Mouse (Mus musculus) right cerebral cortex, adult 18-20 months (tissue): ENCODE measurements around the gene Evc.
A peak's percentile ranks its signal among the peaks of the same experiment; 100 is the strongest.

Experiments used
- DNase-seq: peaks from one replicate; pipeline ENCODE4 v3.0.0; 2022; ENCODE audit warnings: mixed read lengths

Evc gene

GRCm38 (mm10) chr5:37298370-37298769 lies 38.3 kb downstream of the Evc start:
- no peak for DNase-seq

GRCm38 (mm10) chr5:37296717-37297116 lies 40.0 kb downstream of the Evc start:
- no peak for DNase-seq

- DNase-seq: no peak
Measured at GRCm38 (mm10) chr5:37290983-37291382, 45.7 kb downstream of the Evc start.

GRCm38 (mm10) chr5:37289236-37289635 lies 47.5 kb downstream of the Evc start:
- DNase-seq: peak; percentile 52

GRCm38 (mm10) chr5:37288374-37288773 lies 48.3 kb downstream of the Evc start:
- DNase-seq: peak; percentile 64

- DNase-seq: no peak
Measured at GRCm38 (mm10) chr5:37281021-37281420, 55.7 kb downstream of the Evc start.

GRCm38 (mm10) chr5:37263816-37264215 lies 72.9 kb downstream of the Evc start:
- no peak for DNase-seq

- no peak for DNase-seq
Measured at GRCm38 (mm10) chr5:37261734-37262133, 75.0 kb downstream of the Evc start.

- DNase-seq: no peak
Measured at GRCm38 (mm10) chr5:37257243-37257642, 79.5 kb downstream of the Evc start.

- DNase-seq: no peak
Measured at GRCm38 (mm10) chr5:37256823-37257222, 79.9 kb downstream of the Evc start.

GRCm38 (mm10) chr5:37254523-37254922 lies 82.2 kb downstream of the Evc start:
- no peak for DNase-seq

GRCm38 (mm10) chr5:37252101-37252804 lies 84.4 kb downstream of the Evc start:
- peak; percentile 85 for DNase-seq

GRCm38 (mm10) chr5:37251596-37251995 lies 85.1 kb downstream of the Evc start:
- DNase-seq: no peak

- no peak for DNase-seq
Measured at GRCm38 (mm10) chr5:37248870-37249269, 87.8 kb downstream of the Evc start.

- no peak for DNase-seq
Measured at GRCm38 (mm10) chr5:37247456-37247855, 89.2 kb downstream of the Evc start.

- no peak for DNase-seq
Measured at GRCm38 (mm10) chr5:37246138-37246910, 90.4 kb downstream of the Evc start.

- peak; percentile 88 for DNase-seq
Measured at GRCm38 (mm10) chr5:37245651-37246050, 91.0 kb downstream of the Evc start.

GRCm38 (mm10) chr5:37244666-37245242 lies 91.9 kb downstream of the Evc start:
- no peak for DNase-seq

- peak; percentile 80 for DNase-seq
Measured at GRCm38 (mm10) chr5:37244161-37244560, 92.5 kb downstream of the Evc start.

- DNase-seq: no peak
Measured at GRCm38 (mm10) chr5:37243169-37243886, 93.4 kb downstream of the Evc start.

GRCm38 (mm10) chr5:37242360-37243168 lies 94.1 kb downstream of the Evc start:
- no peak for DNase-seq

- DNase-seq: peak; percentile 91
Measured at GRCm38 (mm10) chr5:37241651-37242151, 95.0 kb downstream of the Evc start, which contains the start of gene Crmp1. Gene Crmp1 (plus strand): TSS chr5:37241940.
